Mouse (Mus musculus) lung, adult 2 months (tissue): Measurements from ENCODE around the gene Prdm16.
A peak's percentile ranks its signal among the peaks of the same experiment; 100 is the strongest.

Experiments used
- CTCF ChIP-seq: fragments of 200-500 bp; IDR thresholded peaks from 2 replicates; pipeline ENCODE4 v1.5.1; 2011; ENCODE audit warnings: mild to moderate bottlenecking, low read length, control low read depth; ENCODE audit not compliant: insufficient read depth
- POLR2A ChIP-seq: fragments of 200-500 bp; IDR thresholded peaks from 2 replicates; pipeline ENCODE4 v1.6.1; 2011; ENCODE audit warnings: low read depth, mild to moderate bottlenecking, control low read depth, low read length, borderline replicate concordance; ENCODE audit errors: extremely low read depth

- peak; percentile 35; the same call in 1 of the 2 replicates for TF ChIP-seq CTCF
- TF ChIP-seq POLR2A: no peak
Measured at GRCm38 (mm10) chr4:154366836-154367235, 269.8 kb downstream of the Prdm16 start.
